Mouse (Mus musculus) stomach, postnatal 0 days (tissue): ENCODE measurements at regions not wholly inside any gene's neighbourhood (a gene's known extent, or its start where the extent isn't known, plus 50 kb on each side); places are given as distances from the start of the nearest gene placed in this dataset.

ENCODE experiments used
- CTCF ChIP-seq: IDR thresholded peaks from 2 replicates; pipeline ENCODE4 v1.5.1; 2016; ENCODE audit warnings: antibody characterized with exemption, low read depth, mild to moderate bottlenecking, moderate library complexity
- EP300 ChIP-seq: optimal IDR thresholded peaks from 2 replicates; pipeline ENCODE3; 2016; ENCODE audit warnings: antibody characterized with exemption

- TF ChIP-seq EP300, result no peak
- no peak for TF ChIP-seq CTCF
Observed at GRCm38 (mm10) chr16:87267517-87267916, 86.5 kb upstream of the N6amt1 start.
